Mouse (Mus musculus) hindbrain, embryonic 11.5 days (tissue): ENCODE results near the gene Cramp1l. TPM values are rescaled to one million over a fixed set of nuclear protein-coding genes. Genes with fewer than 3 reads are reported as not detected.

Source experiments
- ATAC-seq: fragments of 200-750 bp; cut with Nextera tagmentation; 2 replicates; pipeline ENCODE4 v1.8.0; 2017; ENCODE audit warnings: mild to moderate bottlenecking, moderate TSS enrichment, moderate library complexity; ENCODE audit not compliant: low FRiP score
- DNase-seq: peaks from one replicate; pipeline ENCODE4 v3.0.0-alpha.2; 2015; ENCODE audit warnings: low spot score
- H3K27ac ChIP-seq: fragments of 300-500 bp; sonication (generic); 2 replicates; pipeline ENCODE4 v1.5.1; 2014; ENCODE audit warnings: mild to moderate bottlenecking, low read depth, low read length
- H3K27me3 ChIP-seq: fragments of 300-500 bp; sonication (generic); 2 replicates; pipeline ENCODE4 v1.6.1; 2014; ENCODE audit warnings: mild to moderate bottlenecking, low read length, moderate library complexity, mixed read lengths; ENCODE audit not compliant: control insufficient read depth, insufficient read depth
- H3K36me3 ChIP-seq: fragments of 300-500 bp; sonication (generic); 2 replicates; pipeline ENCODE4 v1.6.1; 2014; ENCODE audit warnings: mild to moderate bottlenecking, low read length, moderate library complexity, mixed read lengths; ENCODE audit not compliant: control insufficient read depth, insufficient read depth
- H3K4me1 ChIP-seq: fragments of 300-500 bp; sonication (generic); replicated peaks from 2 replicates; pipeline ENCODE4 v1.6.1; 2014; ENCODE audit warnings: low read length, mixed read lengths; ENCODE audit not compliant: control insufficient read depth, insufficient read depth
- H3K4me2 ChIP-seq: fragments of 300-500 bp; sonication (generic); replicated peaks from 2 replicates; pipeline ENCODE4 v1.6.1; 2014; ENCODE audit warnings: mild to moderate bottlenecking, low read depth, low read length
- H3K4me3 ChIP-seq: fragments of 300-500 bp; sonication (generic); 2 replicates; pipeline ENCODE4 v1.5.1; 2014; ENCODE audit warnings: low read depth, low read length
- H3K9ac ChIP-seq: fragments of 300-500 bp; sonication (generic); 2 replicates; pipeline ENCODE4 v1.6.1; 2014; ENCODE audit warnings: low read depth, low read length
- H3K9me3 ChIP-seq: fragments of 300-500 bp; sonication (generic); 2 replicates; pipeline ENCODE4 v1.6.1; 2016; ENCODE audit warnings: low read length; ENCODE audit not compliant: control insufficient read depth
- WGBS: fragments of 180-500 bp; shearing (Covaris S2); extraction: QIAGEN DNeasy Blood & Tissue Kit; methylation state at CpG from one replicate; pipeline ENCODE4 v1.1.7; 2014; 5-methylcytosine and 5-hydroxymethylcytosine counted together
- polyA plus RNA-seq: library from polyadenylated mRNA; unstranded; fragments of >200 nt; fragmentation: Nextera tagmentation; extraction: Ambion mirVana; gene quantifications from 2 replicates; pipeline ENCODE4 v1.2.1, GENCODE M21; 2014

Gene Cramp1l
- polyA plus RNA-seq, 1 experiment from 2014 or later: 15.1 TPM

GRCm38 (mm10) chr17:24929506-24929905, 86.1 kb downstream of the Cramp1l start:
- 0 out of 2 replicates have a peak, but pooled peaks cover 3% of the 10 kb centered on the region for H3K4me1 ChIP-seq
- H3K9me3 ChIP-seq: no peaks in the 10 kb centered on the region
- H3K9ac ChIP-seq: no peak overlapping the region
- H3K27ac ChIP-seq: no peak overlapping the region
- no peak overlapping the region for H3K4me3 ChIP-seq
- no peak overlapping the region for H3K4me2 ChIP-seq
- 91% methylated on average over 1 of the region's 1 CpGs for WGBS
- DNase-seq (no peak), ATAC-seq (no peak)
- peaks cover 2% of the 10 kb centered on the region; the same call in 1 of the 2 replicates for H3K36me3 ChIP-seq
- H3K27me3 ChIP-seq: no peaks in the 10 kb centered on the region

- Histone ChIP-seq H3K27ac (no peak overlapping the region), H3K27me3 (no peaks in the 10 kb centered on the region), H3K9ac (no peak overlapping the region), H3K4me3 (no peak overlapping the region), H3K4me1 (no peaks in the 10 kb centered on the region), H3K36me3 (peaks cover 20% of the 10 kb centered on the region; the same call in 1 of the 2 replicates), H3K4me2 (no peak overlapping the region), H3K9me3 (no peaks in the 10 kb centered on the region)
- ATAC-seq: no peak
- DNase-seq: no peak
- 100% methylated on average over 1 of the region's 1 CpGs for WGBS
Measured at GRCm38 (mm10) chr17:24923246-24923645, 92.3 kb downstream of the Cramp1l start.

DNA sequence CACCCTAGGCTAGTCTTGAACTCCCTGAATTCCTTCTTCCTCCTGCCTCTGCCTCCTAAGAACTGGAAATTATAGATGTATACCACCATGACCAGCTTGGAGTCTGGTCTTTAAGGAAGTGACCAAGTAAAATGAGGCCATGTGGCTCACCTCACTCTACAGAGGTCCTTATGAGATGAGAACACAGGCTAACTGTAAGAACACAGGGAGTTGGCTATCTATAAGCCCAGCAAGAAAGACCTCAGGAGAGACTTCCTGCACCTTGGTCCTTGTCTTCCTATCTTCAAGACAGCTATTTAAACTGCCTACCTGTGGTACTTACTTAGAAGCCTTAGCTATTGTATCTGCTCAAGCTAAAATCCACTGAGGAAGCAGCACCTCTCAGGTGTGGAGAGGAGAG, 101.6 kb downstream of the Cramp1l start:
- ATAC-seq (no peak), DNase-seq (no peak)

More for the DNA sequence above, 101.6 kb downstream of the Cramp1l start:
- no peaks in the 10 kb centered on the region for H3K27me3 ChIP-seq
- H3K4me3 ChIP-seq: no peak overlapping the region
- peaks cover 14% of the 10 kb centered on the region for H3K36me3 ChIP-seq
- H3K27ac ChIP-seq: no peak overlapping the region
- H3K4me1 ChIP-seq: no peaks in the 10 kb centered on the region
- H3K9me3 ChIP-seq: no peaks in the 10 kb centered on the region
- no peak overlapping the region for H3K4me2 ChIP-seq
- H3K9ac ChIP-seq: no peak overlapping the region

Other genes starting within 250 kb of the Cramp1l start
- not detected in 2 replicates for gene Meiob, start 211.5 kb downstream of the Cramp1l start, polyA plus RNA-seq
- gene Hagh, start 175.6 kb downstream of the Cramp1l start, polyA plus RNA-seq: 31.5 and 32.0 TPM in 2 replicates
- gene Fahd1, start 165.4 kb downstream of the Cramp1l start, polyA plus RNA-seq: 18.4 and 23.5 TPM in 2 replicates
- gene Igfals, start 149.8 kb downstream of the Cramp1l start, polyA plus RNA-seq: 0.12 and 0.40 TPM in 2 replicates
- gene Nubp2, start 129.4 kb downstream of the Cramp1l start, polyA plus RNA-seq: 77.6 and 84.2 TPM in 2 replicates
- 43.4 and 46.5 TPM in 2 replicates for gene Spsb3, start 129.1 kb downstream of the Cramp1l start, polyA plus RNA-seq
- 22.7 and 24.2 TPM in 2 replicates for gene Eme2, start 120.7 kb downstream of the Cramp1l start, polyA plus RNA-seq
- 70.5 and 73.3 TPM in 2 replicates for gene Mrps34, start 120.7 kb downstream of the Cramp1l start, polyA plus RNA-seq
- gene Nme3, start 119.3 kb downstream of the Cramp1l start, polyA plus RNA-seq: 45.9 and 49.7 TPM in 2 replicates
- 39.1 and 50.9 TPM in 2 replicates for gene Mapk8ip3, start 78.8 kb downstream of the Cramp1l start, polyA plus RNA-seq
- gene Jpt2, start 55.1 kb downstream of the Cramp1l start, polyA plus RNA-seq: 214 and 237 TPM in 2 replicates
- gene Ift140, start 297 bp upstream of the Cramp1l start, polyA plus RNA-seq: 15.9 and 17.5 TPM in 2 replicates
- gene Tmem204, start 67.8 kb upstream of the Cramp1l start, polyA plus RNA-seq: 9.3 and 10.7 TPM in 2 replicates
- 23.5 and 28.8 TPM in 2 replicates for gene Telo2, start 100.2 kb upstream of the Cramp1l start, polyA plus RNA-seq
- gene Ptx4, start 105.0 kb upstream of the Cramp1l start, polyA plus RNA-seq: not detected in 2 replicates
- gene Clcn7, start 117.6 kb upstream of the Cramp1l start, polyA plus RNA-seq: 16.6 and 18.7 TPM in 2 replicates
- gene Ccdc154, start 146.7 kb upstream of the Cramp1l start, polyA plus RNA-seq: not detected in 2 replicates
- not detected in 2 replicates for gene Gm38655, start 159.7 kb upstream of the Cramp1l start, polyA plus RNA-seq
- gene BC003965, start 168.8 kb upstream of the Cramp1l start, polyA plus RNA-seq: 35.2 and 36.4 TPM in 2 replicates
- gene Unkl, start 172.6 kb upstream of the Cramp1l start, polyA plus RNA-seq: 4.3 and 4.5 TPM in 2 replicates
- 51.5 and 57.2 TPM in 2 replicates for gene Gnptg, start 224.3 kb upstream of the Cramp1l start, polyA plus RNA-seq
- gene Tsr3, start 224.4 kb upstream of the Cramp1l start, polyA plus RNA-seq: 60.3 and 64.9 TPM in 2 replicates
- 2.0 and 4.4 TPM in 2 replicates for gene Baiap3, start 240.6 kb upstream of the Cramp1l start, polyA plus RNA-seq